Mouse (Mus musculus): ENCODE results near the gene Ndufaf8.

- TF ChIP-seq POLR2A (IDR thresholded peaks at IDR 0.05; ENCODE audit: borderline replicate concordance, insufficient read depth, low read length) (no peak), CTCF (IDR thresholded peaks at IDR 0.05; ENCODE audit: borderline replicate concordance, insufficient read depth, low read depth, low read length) (no peak)
These were observed 12.7 kb upstream of the Ndufaf8 start for GRCm38 (mm10) chr11:120085891-120086627.
